Mouse (Mus musculus): ENCODE data around the gene S100b.

DNA sequence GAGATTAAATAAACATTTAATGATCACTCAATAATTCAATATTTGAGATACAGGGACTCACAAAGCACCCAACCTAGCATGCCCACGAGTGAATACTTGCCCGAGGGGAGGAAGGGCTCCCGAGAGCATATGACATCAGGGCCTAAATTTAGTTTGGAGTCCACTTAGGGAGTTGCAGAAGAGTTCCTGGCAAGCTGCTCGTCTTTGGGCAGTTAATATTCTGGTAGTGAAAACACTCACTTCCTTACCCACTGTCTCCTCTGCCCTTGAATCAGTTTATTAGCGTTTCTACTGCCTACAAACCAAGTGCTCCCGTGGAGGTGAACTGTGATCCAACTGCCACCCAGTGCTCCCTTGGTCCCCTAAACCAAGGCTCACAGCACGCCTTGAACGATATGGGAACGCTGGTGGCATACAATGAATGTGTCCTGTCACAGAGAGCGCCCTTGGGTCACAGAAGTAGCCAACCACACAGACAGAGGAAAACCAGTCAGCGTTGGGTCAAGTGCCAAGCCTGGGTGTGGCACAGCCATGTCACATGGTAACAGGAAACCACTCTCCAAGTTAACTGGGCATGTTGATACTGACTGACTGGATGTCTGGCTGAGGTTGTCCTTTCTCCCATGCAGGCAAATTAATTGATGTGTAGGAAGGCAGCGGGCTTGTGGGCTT, 4.2 kb downstream of the S100b start:
- TF ChIP-seq CTCF (IDR thresholded peaks at IDR 0.05; ENCODE audit: extremely low read depth, insufficient read length, insufficient replicate concordance, low read depth, low read length) (no peak), POLR2A (IDR thresholded peaks at IDR 0.05; ENCODE audit: low read depth, low read length) (no peak)

Data from small intestine, adult 2 months (tissue).